9 mouse cellular contexts compared by ENCODE assay signal in the genomic region with DNA sequence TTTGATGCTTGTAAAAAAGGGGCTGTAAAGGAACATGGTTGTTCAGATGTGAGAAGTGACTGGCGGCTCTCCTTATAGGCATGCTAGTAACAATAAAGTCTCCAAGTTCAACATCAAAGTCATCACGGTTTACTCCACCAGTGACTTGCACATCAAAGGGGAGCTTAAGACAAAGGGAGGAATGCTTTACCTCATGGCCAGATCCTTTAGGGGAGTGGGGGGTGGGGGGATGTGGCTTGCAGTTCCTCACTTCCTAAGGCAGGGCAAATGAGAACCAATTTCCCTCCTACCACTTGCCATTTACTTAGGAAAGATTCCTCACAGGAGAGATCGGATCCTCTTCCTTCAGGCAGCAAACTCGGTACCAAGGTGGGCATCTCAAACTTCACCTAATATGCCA.
A peak's percentile ranks its signal among the peaks of the same experiment; 100 is the strongest.
DNase-seq lines count a peak whose midpoint lies in the region; ATAC-seq and TF ChIP-seq lines count a peak whose summit lies in the region.
"Had no signal": no experiment of that assay in that cellular context is flagged by ENCODE, and none has a peak within 500 bp of the region (broad histone marks: within the 10 kb centered on the region; RNA-seq: fewer than 3 reads in every experiment).

No protein-coding gene starts in this region.

- H3K9ac ChIP-seq in forebrain, embryonic 12.5 days = no peak overlapping the region
- no peak overlapping the region for H3K9ac ChIP-seq in forebrain, embryonic 15.5 days (replicated peaks)
- no peak overlapping the region for H3K9ac ChIP-seq in liver, postnatal 0 days (replicated peaks)
- H3K9ac ChIP-seq in heart, embryonic 16.5 days (ENCODE audit: low read length) = no peak overlapping the region
- H3K9ac ChIP-seq in neural tube, embryonic 14.5 days (replicated peaks; ENCODE audit: low read depth, low read length) = no peak overlapping the region

- no peaks in the 10 kb centered on the region for H3K36me3 ChIP-seq in forebrain, embryonic 12.5 days (replicated peaks)
- H3K36me3 ChIP-seq in forebrain, embryonic 15.5 days = no peaks in the 10 kb centered on the region
- H3K36me3 ChIP-seq in liver, postnatal 0 days (replicated peaks; ENCODE audit: insufficient read depth, low read length) = no peaks in the 10 kb centered on the region
- H3K36me3 ChIP-seq in heart, embryonic 16.5 days (ENCODE audit: control insufficient read depth, insufficient read depth) = no peaks in the 10 kb centered on the region
- H3K36me3 ChIP-seq in neural tube, embryonic 14.5 days (ENCODE audit: control insufficient read depth, insufficient read depth, low read length) = no peaks in the 10 kb centered on the region

- TF ChIP-seq CTCF in liver, postnatal 0 days (IDR thresholded peaks at IDR 0.05; ENCODE audit: low read depth) = no peak

- H3K27ac ChIP-seq in forebrain, embryonic 12.5 days = peak overlapping the region; percentile 56; the same call in 1 of the 2 replicates
- H3K27ac ChIP-seq in forebrain, embryonic 15.5 days (replicated peaks) = no peak overlapping the region
- H3K27ac ChIP-seq in liver, postnatal 0 days (ENCODE audit: low read depth) = no peak overlapping the region
- peak overlapping the region; percentile 25 for H3K27ac ChIP-seq in heart, embryonic 16.5 days (ENCODE audit: low read length)
- peak overlapping the region; percentile 66; the same call in 1 of the 2 replicates for H3K27ac ChIP-seq in neural tube, embryonic 14.5 days (ENCODE audit: low read depth, low read length)

- 12% methylated on average over 4 of the region's 4 CpGs for WGBS in forebrain, embryonic 12.5 days
- 7% methylated on average over 4 of the region's 4 CpGs for WGBS in forebrain, embryonic 15.5 days
- 56% methylated on average over 4 of the region's 4 CpGs for WGBS in liver, postnatal 0 days (ENCODE audit: insufficient replicate concordance)
- 36% methylated on average over 4 of the region's 4 CpGs for WGBS in heart, embryonic 16.5 days
- 15% methylated on average over 4 of the region's 4 CpGs for WGBS in neural tube, embryonic 14.5 days

- H3K9me3 ChIP-seq in forebrain, embryonic 12.5 days = no peaks in the 10 kb centered on the region
- H3K9me3 ChIP-seq in forebrain, embryonic 15.5 days = no peaks in the 10 kb centered on the region
- no peaks in the 10 kb centered on the region for H3K9me3 ChIP-seq in liver, postnatal 0 days (ENCODE audit: low read length)
- H3K9me3 ChIP-seq in heart, embryonic 16.5 days (replicated peaks; ENCODE audit: control insufficient read depth, low read length) = no peaks in the 10 kb centered on the region
- no peaks in the 10 kb centered on the region for H3K9me3 ChIP-seq in neural tube, embryonic 14.5 days (ENCODE audit: control insufficient read depth, low read length)

- no peak for ATAC-seq in forebrain, embryonic 12.5 days (ENCODE audit: low FRiP score)
- ATAC-seq in forebrain, embryonic 15.5 days (replicated peaks) = no peak
- ATAC-seq in liver, postnatal 0 days = no peak
- ATAC-seq in heart, embryonic 16.5 days (replicated peaks; ENCODE audit: extremely low read depth, insufficient read depth, low FRiP score) = no peak
- no peak for ATAC-seq in neural tube, embryonic 14.5 days (ENCODE audit: low read depth)

- TF ChIP-seq EP300 in liver, postnatal 0 days (IDR thresholded peaks at IDR 0.05; ENCODE audit: low read depth) = no peak

- H3K4me1 ChIP-seq in forebrain, embryonic 12.5 days = peaks cover 28% of the 10 kb centered on the region
- H3K4me1 ChIP-seq in forebrain, embryonic 15.5 days = peaks cover 20% of the 10 kb centered on the region
- peaks cover 19% of the 10 kb centered on the region for H3K4me1 ChIP-seq in liver, postnatal 0 days (ENCODE audit: insufficient read depth)
- peaks cover 12% of the 10 kb centered on the region for H3K4me1 ChIP-seq in heart, embryonic 16.5 days (ENCODE audit: control insufficient read depth, insufficient read depth, low read length)
- H3K4me1 ChIP-seq in neural tube, embryonic 14.5 days (ENCODE audit: control insufficient read depth, insufficient read depth, low read length) = 0 out of 2 replicates have a peak, but pooled peaks cover 5% of the 10 kb centered on the region

- H3K4me2 ChIP-seq in forebrain, embryonic 12.5 days = 0 out of 2 replicates have a peak overlapping the region, but pooled peaks have one; percentile 4
- H3K4me2 ChIP-seq in forebrain, embryonic 15.5 days (replicated peaks) = no peak overlapping the region
- peak overlapping the region; percentile 14; the same call in 1 of the 2 replicates for H3K4me2 ChIP-seq in liver, postnatal 0 days (ENCODE audit: low read depth, low read length)
- peak overlapping the region; percentile 44 for H3K4me2 ChIP-seq in heart, embryonic 16.5 days (ENCODE audit: low read depth, low read length)
- no peak overlapping the region; the same call in 1 of the 2 replicates for H3K4me2 ChIP-seq in neural tube, embryonic 14.5 days (ENCODE audit: low read depth, low read length)

- no peak for DNase-seq in liver, postnatal 0 days
- DNase-seq in liver = no peak
- DNase-seq in c-Kit-positive CD71-positive TER-119-positive erythroid progenitor cells, embryonic 14.5 days (ENCODE audit: low spot score) = no peak
- DNase-seq in Muller cell, postnatal 12 days (ENCODE audit: inconsistent ontology term) = no peak
- DNase-seq: cerebellum, postnatal 25 days had no signal

- H3K4me3 ChIP-seq in forebrain, embryonic 12.5 days (replicated peaks) = no peak overlapping the region
- no peak overlapping the region for H3K4me3 ChIP-seq in forebrain, embryonic 15.5 days
- H3K4me3 ChIP-seq in liver, postnatal 0 days (ENCODE audit: low read depth, low read length) = no peak overlapping the region
- 0 out of 2 replicates have a peak overlapping the region, but pooled peaks have one; percentile 1 for H3K4me3 ChIP-seq in heart, embryonic 16.5 days (ENCODE audit: low read length)
- H3K4me3 ChIP-seq in neural tube, embryonic 14.5 days (ENCODE audit: low read depth, low read length) = no peak overlapping the region

- peaks cover 36% of the 10 kb centered on the region for H3K27me3 ChIP-seq in forebrain, embryonic 12.5 days
- H3K27me3 ChIP-seq in forebrain, embryonic 15.5 days = no peaks in the 10 kb centered on the region
- no peaks in the 10 kb centered on the region for H3K27me3 ChIP-seq in liver, postnatal 0 days (ENCODE audit: insufficient read depth, low read length)
- no peaks in the 10 kb centered on the region for H3K27me3 ChIP-seq in heart, embryonic 16.5 days (ENCODE audit: control insufficient read depth, insufficient read depth, low read length)
- no peaks in the 10 kb centered on the region for H3K27me3 ChIP-seq in neural tube, embryonic 14.5 days (ENCODE audit: control insufficient read depth, insufficient read depth, low read length)

Comparison
In these comparisons a context has a peak if more than half of its experiments do, and no peak if none do; other contexts are left out.
1. H3K27ac ChIP-seq: peak in forebrain, embryonic 12.5 days (single experiment), heart, embryonic 16.5 days (single experiment) and neural tube, embryonic 14.5 days (single experiment); none in forebrain, embryonic 15.5 days (single experiment) and liver, postnatal 0 days (single experiment).
2. H3K4me2 ChIP-seq: peak in forebrain, embryonic 12.5 days (single experiment), liver, postnatal 0 days (single experiment) and heart, embryonic 16.5 days (single experiment); none in forebrain, embryonic 15.5 days (single experiment) and neural tube, embryonic 14.5 days (single experiment).